25 mouse cellular contexts compared by ENCODE assay signal in the genomic region with DNA sequence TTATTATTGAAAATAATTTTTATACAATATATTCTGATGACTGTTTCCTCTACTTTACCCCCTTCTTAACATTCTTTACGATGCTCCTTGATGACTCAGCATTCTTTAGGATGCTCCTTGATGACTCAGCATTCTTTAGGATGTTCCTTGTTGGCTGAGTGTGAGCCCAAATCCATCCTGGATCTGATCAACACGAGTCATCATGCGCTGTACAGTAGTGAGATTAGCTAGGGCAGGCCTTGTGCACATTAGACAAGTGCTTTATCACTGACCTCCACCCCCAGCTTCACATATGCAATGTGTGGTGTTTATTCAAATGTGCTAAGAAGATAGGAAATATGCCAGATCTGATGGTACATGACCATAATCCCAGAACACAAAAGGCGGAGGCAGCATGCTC. TPM values are rescaled to one million over a fixed set of nuclear protein-coding genes. Genes with fewer than 3 reads are reported as not detected.
DNase-seq lines count a peak whose midpoint lies in the region; ATAC-seq lines count a peak whose summit lies in the region.
"Had no signal": no experiment of that assay in that cellular context is flagged by ENCODE, and none has a peak within 500 bp of the region (broad histone marks: within the 10 kb centered on the region; RNA-seq: fewer than 3 reads in every experiment).

No protein-coding gene starts in this region.

- no peaks in the 10 kb centered on the region for H3K36me3 ChIP-seq in liver, embryonic 11.5 days (ENCODE audit: control insufficient read depth, insufficient read depth, low read length)
- H3K36me3 ChIP-seq: embryonic facial prominence, embryonic 15.5 days; lung, embryonic 15.5 days; midbrain, embryonic 15.5 days had no signal

- 50% methylated on average over 4 of the region's 4 CpGs for WGBS in liver, embryonic 11.5 days

- peak; percentile 95 for ATAC-seq in liver, embryonic 11.5 days (replicated peaks; ENCODE audit: low FRiP score)
- ATAC-seq in megakaryocyte-erythroid progenitor cell, adult 5-6 weeks (replicated peaks; ENCODE audit: low FRiP score, low TSS enrichment, poor library complexity, severe bottlenecking) = peak; percentile 84
- no peak for ATAC-seq in granulocyte monocyte progenitor cell, adult 5-6 weeks (replicated peaks; ENCODE audit: poor library complexity, severe bottlenecking)
- ATAC-seq: activated CD4-positive, CD25-positive, alpha-beta regulatory T cell, adult 4 months; forebrain, embryonic 13.5 days; hindbrain, postnatal 0 days; midbrain, embryonic 15.5 days; Patski had no signal

- H3K4me1 ChIP-seq in liver, embryonic 11.5 days (replicated peaks; ENCODE audit: control insufficient read depth, insufficient read depth, low read length) = peaks cover 17% of the 10 kb centered on the region
- H3K4me1 ChIP-seq: embryonic facial prominence, embryonic 15.5 days; forebrain, embryonic 13.5 days; lung, embryonic 15.5 days; midbrain, embryonic 15.5 days had no signal

- H3K27me3 ChIP-seq in liver, embryonic 11.5 days (replicated peaks; ENCODE audit: control insufficient read depth, insufficient read depth, low read length) = no peaks in the 10 kb centered on the region
- H3K27me3 ChIP-seq: embryonic facial prominence, embryonic 15.5 days; forebrain, embryonic 13.5 days; lung, embryonic 15.5 days; midbrain, embryonic 15.5 days had no signal

- no peak overlapping the region; the same call in 1 of the 2 replicates for H3K4me2 ChIP-seq in liver, embryonic 11.5 days
- H3K4me2 ChIP-seq: embryonic facial prominence, embryonic 15.5 days; forebrain, embryonic 13.5 days; lung, embryonic 15.5 days; midbrain, embryonic 15.5 days had no signal

- H3K9ac ChIP-seq in liver, embryonic 11.5 days (ENCODE audit: low read depth, low read length) = no peak overlapping the region
- H3K9ac ChIP-seq: embryonic facial prominence, embryonic 15.5 days; forebrain, embryonic 13.5 days; lung, embryonic 15.5 days; midbrain, embryonic 15.5 days had no signal

- H3K4me3 ChIP-seq in liver, embryonic 11.5 days (ENCODE audit: low read depth, low read length) = no peak overlapping the region
- H3K4me3 ChIP-seq: embryonic facial prominence, embryonic 15.5 days; forebrain, embryonic 13.5 days; lung, embryonic 15.5 days; midbrain, embryonic 15.5 days had no signal

- DNase-seq in spleen, postnatal 4 days (ENCODE audit: low spot score in 2 of 2) = peak; percentile 21 to 58
- DNase-seq in spleen, adult 18-20 months = no peak
- DNase-seq in c-Kit-negative CD71-positive TER-119-positive erythroid progenitor cells, embryonic 14.5 days (ENCODE audit: low read depth, low spot score) = peak; percentile 77
- no peak for DNase-seq in liver, embryonic 11.5 days (ENCODE audit: low spot score)
- no peak for DNase-seq in cerebellum, postnatal 4 days (ENCODE audit: low spot score in 2 of 2)
- DNase-seq: adrenal gland, postnatal 36 days; cerebellum, adult 9-10 months; heart, postnatal 4 days; kidney, adult 9 months; right cerebral cortex, adult 18-20 months; thymus, postnatal 14 days had no signal

- H3K27ac ChIP-seq in liver, embryonic 11.5 days (ENCODE audit: low read depth, low read length) = peak overlapping the region; percentile 91
- H3K27ac ChIP-seq: embryonic facial prominence, embryonic 15.5 days; forebrain, embryonic 13.5 days; hindbrain, postnatal 0 days; lung, embryonic 15.5 days; macrophage; midbrain, embryonic 15.5 days had no signal

- H3K9me3 ChIP-seq in liver, embryonic 11.5 days (ENCODE audit: control insufficient read depth, low read length) = no peaks in the 10 kb centered on the region
- H3K9me3 ChIP-seq: embryonic facial prominence, embryonic 15.5 days; forebrain, embryonic 13.5 days; lung, embryonic 15.5 days; midbrain, embryonic 15.5 days had no signal

RNA-seq across cellular contexts. Expression of a gene that starts 13.9 kb away (rescaled TPM):
- polyA plus RNA-seq in liver, embryonic 11.5 days (2014; fragmentation: Nextera tagmentation; extraction: Ambion mirVana) = 0.75 and 2.2 TPM in 2 replicates
- total RNA-seq in megakaryocyte-erythroid progenitor cell, adult 5-6 weeks (2014; fragmentation: Nextera tagmentation) = not detected in 2 replicates
- not detected in 2 replicates for total RNA-seq in megakaryocyte-erythroid progenitor cell, adult 5-6 weeks (2017)
- not detected in 2 replicates for total RNA-seq in granulocyte monocyte progenitor cell, adult 5-6 weeks (2014; fragmentation: Nextera tagmentation)
- total RNA-seq in granulocyte monocyte progenitor cell, adult 5-6 weeks (2017) = not detected in 2 replicates
- total RNA-seq: hindbrain, postnatal 0 days; layer of hippocampus, adult 18-20 months had no signal
- polyA plus RNA-seq: activated CD4-positive, CD25-positive, alpha-beta regulatory T cell, adult 4 months; heart, embryonic 14.5 days; limb, embryonic 11.5 days; macrophage; Patski; small intestine, adult 2 months had no signal

RNA-seq across cellular contexts. Expression of a gene that starts 19.5 kb away (rescaled TPM):
- 18.8 and 20.3 TPM in 2 replicates for polyA plus RNA-seq in liver, embryonic 11.5 days (2014; fragmentation: Nextera tagmentation; extraction: Ambion mirVana)
- total RNA-seq in megakaryocyte-erythroid progenitor cell, adult 5-6 weeks (2014; fragmentation: Nextera tagmentation) = 19.7 and 22.9 TPM in 2 replicates
- total RNA-seq in megakaryocyte-erythroid progenitor cell, adult 5-6 weeks (2017) = 6.1 and 12.0 TPM in 2 replicates
- total RNA-seq in granulocyte monocyte progenitor cell, adult 5-6 weeks (2014; fragmentation: Nextera tagmentation) = 10.6 and 19.0 TPM in 2 replicates
- total RNA-seq in granulocyte monocyte progenitor cell, adult 5-6 weeks (2017) = 7.8 and 8.4 TPM in 2 replicates

RNA-seq across cellular contexts. Expression of a gene that starts 19.7 kb away (rescaled TPM):
- polyA plus RNA-seq in liver, embryonic 11.5 days (2014; fragmentation: Nextera tagmentation; extraction: Ambion mirVana) = 18.4 and 22.9 TPM in 2 replicates
- total RNA-seq in megakaryocyte-erythroid progenitor cell, adult 5-6 weeks (2014; fragmentation: Nextera tagmentation) = 28.7 and 30.4 TPM in 2 replicates
- 6.7 and 8.3 TPM in 2 replicates for total RNA-seq in megakaryocyte-erythroid progenitor cell, adult 5-6 weeks (2017)
- total RNA-seq in granulocyte monocyte progenitor cell, adult 5-6 weeks (2014; fragmentation: Nextera tagmentation) = 28.1 and 30.8 TPM in 2 replicates
- total RNA-seq in granulocyte monocyte progenitor cell, adult 5-6 weeks (2017) = 9.9 and 10.9 TPM in 2 replicates

RNA-seq across cellular contexts. Expression of a gene that starts 33.5 kb away (rescaled TPM):
- 3.2 and 4.5 TPM in 2 replicates for polyA plus RNA-seq in liver, embryonic 11.5 days (2014; fragmentation: Nextera tagmentation; extraction: Ambion mirVana)
- total RNA-seq in megakaryocyte-erythroid progenitor cell, adult 5-6 weeks (2014; fragmentation: Nextera tagmentation) = 0.09 and 2.0 TPM in 2 replicates
- total RNA-seq in megakaryocyte-erythroid progenitor cell, adult 5-6 weeks (2017) = 0.08 and 0.14 TPM in 2 replicates
- total RNA-seq in granulocyte monocyte progenitor cell, adult 5-6 weeks (2014; fragmentation: Nextera tagmentation) = 0.64 TPM in 1 of 2 replicates, not detected in the other
- total RNA-seq in granulocyte monocyte progenitor cell, adult 5-6 weeks (2017) = 0.31 and 0.56 TPM in 2 replicates
- polyA plus RNA-seq: activated CD4-positive, CD25-positive, alpha-beta regulatory T cell, adult 4 months; macrophage had no signal

RNA-seq across cellular contexts. Expression of a gene that starts 35.7 kb away (rescaled TPM):
- 66.4 and 68.4 TPM in 2 replicates for polyA plus RNA-seq in liver, embryonic 11.5 days (2014; fragmentation: Nextera tagmentation; extraction: Ambion mirVana)
- total RNA-seq in megakaryocyte-erythroid progenitor cell, adult 5-6 weeks (2014; fragmentation: Nextera tagmentation) = 105 and 175 TPM in 2 replicates
- 211 and 304 TPM in 2 replicates for total RNA-seq in megakaryocyte-erythroid progenitor cell, adult 5-6 weeks (2017)
- 167 and 198 TPM in 2 replicates for total RNA-seq in granulocyte monocyte progenitor cell, adult 5-6 weeks (2014; fragmentation: Nextera tagmentation)
- 251 and 299 TPM in 2 replicates for total RNA-seq in granulocyte monocyte progenitor cell, adult 5-6 weeks (2017)

Comparison
In these comparisons a context has a peak if more than half of its experiments do, and no peak if none do; other contexts are left out.
1. DNase-seq: peak in spleen, postnatal 4 days (2 of 2) and c-Kit-negative CD71-positive TER-119-positive erythroid progenitor cells, embryonic 14.5 days (single experiment); none in spleen, adult 18-20 months (0 of 2), liver, embryonic 11.5 days (single experiment) and cerebellum, postnatal 4 days (0 of 2).